Mouse (Mus musculus) lung, adult 2 months (tissue): ENCODE results near the gene Klk11.

Experiments
- CTCF ChIP-seq: fragments of 200-500 bp; IDR thresholded peaks from 2 replicates; pipeline ENCODE4 v1.5.1; 2011; ENCODE audit warnings: mild to moderate bottlenecking, low read length, control low read depth; ENCODE audit not compliant: insufficient read depth
- POLR2A ChIP-seq: fragments of 200-500 bp; IDR thresholded peaks from 2 replicates; pipeline ENCODE4 v1.6.1; 2011; ENCODE audit warnings: low read depth, mild to moderate bottlenecking, control low read depth, low read length, borderline replicate concordance; ENCODE audit errors: extremely low read depth

DNA sequence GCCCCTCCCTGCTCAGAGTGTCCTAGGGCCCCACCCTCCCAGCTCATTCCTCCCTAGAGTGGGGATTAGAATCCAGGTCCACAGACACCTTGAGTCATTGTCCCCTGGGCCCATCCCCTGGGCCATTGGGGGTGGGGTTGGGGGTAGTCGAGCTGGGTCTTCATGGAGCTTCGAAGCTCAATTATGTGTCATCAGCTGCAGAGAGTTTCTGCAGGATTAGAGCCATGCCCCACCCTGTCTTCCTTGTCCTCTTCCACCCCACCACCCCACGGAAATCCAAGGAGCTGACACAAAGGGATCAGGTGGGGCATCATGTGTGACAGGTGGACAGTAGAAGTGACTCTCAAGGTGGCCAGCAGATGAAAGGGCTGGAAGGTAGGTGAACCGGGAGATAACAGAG is 5.8 kb upstream of the Klk11 start, which contains the start of gene Klk12:
- TF ChIP-seq CTCF, result no peak
- TF ChIP-seq POLR2A, result no peak
